ENCODE assay signal across 12 mouse cellular contexts in the genomic region with DNA sequence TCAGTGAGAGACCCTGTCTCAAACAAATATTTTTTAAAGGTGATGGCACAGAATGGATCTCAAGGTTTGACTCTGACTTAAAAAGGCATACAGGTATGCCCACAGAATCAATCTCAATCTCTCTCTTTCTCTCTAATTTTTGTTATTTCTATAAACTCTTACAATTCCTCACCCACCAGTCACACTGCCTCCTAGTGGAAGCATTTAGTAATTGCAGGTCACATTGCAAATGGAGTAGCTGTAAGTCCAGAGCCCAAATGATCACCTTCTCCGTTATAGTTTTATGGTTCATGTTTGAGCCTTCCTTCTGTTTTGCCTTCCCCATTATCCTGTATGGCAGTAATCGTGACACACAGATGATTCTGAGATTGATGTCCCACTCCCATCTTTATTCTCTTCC.
A peak's percentile ranks its signal among the peaks of the same experiment; 100 is the strongest.
DNase-seq lines count a peak whose midpoint lies in the region; ATAC-seq and TF ChIP-seq lines count a peak whose summit lies in the region.
"Had no signal": no experiment of that assay in that cellular context is flagged by ENCODE, and none has a peak within 500 bp of the region (broad histone marks: within the 10 kb centered on the region; RNA-seq: fewer than 3 reads in every experiment).

No protein-coding gene starts in this region.

- H3K9me3 ChIP-seq in intestine, embryonic 14.5 days (ENCODE audit: control insufficient read depth, low read length): no peaks in the 10 kb centered on the region
- no peaks in the 10 kb centered on the region; the same call in 1 of the 2 replicates for H3K9me3 ChIP-seq in intestine, embryonic 16.5 days (ENCODE audit: control insufficient read depth, low read length)
- H3K9me3 ChIP-seq: midbrain, embryonic 10.5 days had no signal

- no peak for ATAC-seq in intestine, embryonic 14.5 days (replicated peaks; ENCODE audit: low FRiP score, low TSS enrichment, low read depth)
- no peak for ATAC-seq in intestine, embryonic 16.5 days
- ATAC-seq: hindbrain, embryonic 16.5 days had no signal

- 95% methylated on average over 2 of the region's 2 CpGs for WGBS in intestine, embryonic 14.5 days
- WGBS in intestine, embryonic 16.5 days: 84% methylated on average over 2 of the region's 2 CpGs

- H3K36me3 ChIP-seq in intestine, embryonic 14.5 days (ENCODE audit: control insufficient read depth, insufficient read depth, low read length): no peaks in the 10 kb centered on the region
- no peaks in the 10 kb centered on the region for H3K36me3 ChIP-seq in intestine, embryonic 16.5 days (ENCODE audit: control insufficient read depth, insufficient read depth, low read length)
- H3K36me3 ChIP-seq in testis, adult 2 months (ENCODE audit: control insufficient read depth, insufficient read depth, low read length): no peaks in the 10 kb centered on the region
- H3K36me3 ChIP-seq: midbrain, embryonic 10.5 days had no signal

- intact Hi-C loops in left cerebral cortex, postnatal 36 days (cut with DNase I): no loop called here

- H3K4me2 ChIP-seq in intestine, embryonic 14.5 days (ENCODE audit: low read length): no peak overlapping the region
- H3K4me2 ChIP-seq in intestine, embryonic 16.5 days (ENCODE audit: low read depth, low read length): no peak overlapping the region

- no peaks in the 10 kb centered on the region for H3K27me3 ChIP-seq in intestine, embryonic 14.5 days (replicated peaks; ENCODE audit: control insufficient read depth, insufficient read depth, low read length)
- no peaks in the 10 kb centered on the region for H3K27me3 ChIP-seq in intestine, embryonic 16.5 days (replicated peaks; ENCODE audit: control insufficient read depth, insufficient read depth, low read length)
- no peaks in the 10 kb centered on the region for H3K27me3 ChIP-seq in testis, adult 2 months (ENCODE audit: control insufficient read depth, insufficient read depth, low read length)

- peak; percentile 7; the same call in 1 of the 2 replicates for TF ChIP-seq CTCF in testis, adult 2 months (IDR thresholded peaks at IDR 0.05; ENCODE audit: control insufficient read depth, insufficient read depth, insufficient replicate concordance, low read depth, low read length)

- no peak for TF ChIP-seq POLR2A in testis, adult 2 months (IDR thresholded peaks at IDR 0.05; ENCODE audit: control insufficient read depth, low read depth, low read length)

- H3K27ac ChIP-seq in intestine, embryonic 14.5 days (ENCODE audit: low read depth): peak overlapping the region; percentile 79; the same call in 1 of the 2 replicates
- H3K27ac ChIP-seq in intestine, embryonic 16.5 days (ENCODE audit: low read length): no peak overlapping the region
- H3K27ac ChIP-seq in testis, adult 2 months (ENCODE audit: control insufficient read depth, insufficient read depth, low read depth, low read length): peak overlapping the region; percentile 33; the same call in 1 of the 2 replicates
- H3K27ac ChIP-seq: midbrain, embryonic 10.5 days had no signal

- DNase-seq in intestine, embryonic 14.5 days (ENCODE audit: low spot score): no peak
- no peak for DNase-seq in testis, postnatal 10 days (ENCODE audit: low spot score)
- peak; percentile 40 for DNase-seq in induced T-regulatory cell, adult 2 months (ENCODE audit: low read depth)
- DNase-seq in thymus, postnatal 14 days: no peak
- DNase-seq in left cerebral cortex, postnatal 36 days (ENCODE audit: low spot score in 2 of 2): no peak
- DNase-seq: adrenal gland, postnatal 36 days; cerebellum, adult 11-12 months; lung, adult 2 months had no signal

- H3K4me3 ChIP-seq in intestine, embryonic 14.5 days (ENCODE audit: low read depth, low read length): no peak overlapping the region
- no peak overlapping the region for H3K4me3 ChIP-seq in intestine, embryonic 16.5 days (ENCODE audit: low read length)
- H3K4me3 ChIP-seq in testis, adult 2 months (ENCODE audit: control insufficient read depth, low read depth, low read length): no peak overlapping the region
- H3K4me3 ChIP-seq: midbrain, embryonic 10.5 days had no signal

- H3K4me1 ChIP-seq in intestine, embryonic 14.5 days (replicated peaks; ENCODE audit: control insufficient read depth, insufficient read depth, low read length): no peaks in the 10 kb centered on the region
- peaks cover 5% of the 10 kb centered on the region; the same call in 1 of the 2 replicates for H3K4me1 ChIP-seq in intestine, embryonic 16.5 days (ENCODE audit: control insufficient read depth, insufficient read depth, low read length)
- peaks cover 8% of the 10 kb centered on the region for H3K4me1 ChIP-seq in testis, adult 2 months (ENCODE audit: control insufficient read depth, insufficient read depth, low read length)

- no peak overlapping the region for H3K9ac ChIP-seq in intestine, embryonic 14.5 days (ENCODE audit: low read length)
- H3K9ac ChIP-seq in intestine, embryonic 16.5 days (ENCODE audit: low read depth, low read length): no peak overlapping the region
